Mouse (Mus musculus) embryo, embryonic 9.5 days (tissue): ENCODE measurements around the gene Bag6.

Experiments used
- DNase-seq: peaks from one replicate; pipeline ENCODE4 v3.0.0-alpha.2; 2017; ENCODE audit errors: extremely low spot score

Bag6 gene

DNA sequence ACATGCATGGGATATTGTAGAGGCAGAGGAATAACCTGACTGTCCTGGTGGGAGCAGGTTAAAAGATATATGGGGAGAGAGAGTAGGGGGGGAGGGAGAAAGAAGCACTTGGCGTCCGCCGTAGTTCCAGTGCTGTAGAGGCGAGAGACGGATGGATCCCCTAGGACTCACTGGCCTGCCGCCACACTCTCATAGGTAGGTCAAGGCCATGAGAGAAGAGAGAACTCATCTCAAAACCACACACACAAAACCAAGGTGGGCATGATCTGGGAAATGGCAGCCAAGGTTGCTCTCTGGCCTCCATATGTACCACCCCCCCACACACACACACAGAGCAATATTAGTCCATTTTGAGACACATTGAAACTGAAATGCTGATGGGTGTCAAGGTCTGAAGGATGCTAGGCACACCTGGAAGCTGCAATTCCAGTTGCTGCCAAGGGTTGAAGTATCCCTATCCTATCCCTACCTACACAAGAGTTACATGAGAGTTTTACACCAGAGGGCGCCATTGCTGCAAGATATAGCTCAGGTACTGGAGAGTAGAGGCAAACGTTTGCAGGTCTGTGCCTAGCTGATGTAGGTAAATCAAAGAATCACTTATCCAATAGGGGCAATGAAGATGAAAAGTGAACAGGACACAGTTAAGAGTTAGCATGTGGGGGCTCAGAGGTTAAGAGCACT lies 31.5 kb downstream of the Bag6 start:
- peak; percentile 48 for DNase-seq

DNA sequence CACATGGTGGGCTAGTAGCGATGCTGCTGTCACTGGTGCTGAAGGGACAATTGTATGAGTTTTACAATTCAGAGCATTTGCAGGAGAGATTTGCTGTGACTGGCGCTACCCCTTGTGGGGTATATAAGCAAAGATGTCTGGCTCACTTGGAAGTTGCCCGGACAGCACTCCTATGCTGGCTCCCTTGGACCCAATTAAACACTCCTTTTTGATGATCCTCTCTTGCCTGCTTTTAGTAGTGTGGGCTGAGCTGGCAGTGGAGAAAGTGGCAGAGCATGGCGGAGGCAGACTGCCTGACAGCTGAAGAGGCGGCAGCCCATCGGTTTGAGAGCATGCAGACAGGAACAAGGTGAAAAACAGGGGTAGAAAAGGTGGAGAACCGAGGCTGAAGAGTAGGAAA lies 32.8 kb downstream of the Bag6 start:
- no peak for DNase-seq

DNA sequence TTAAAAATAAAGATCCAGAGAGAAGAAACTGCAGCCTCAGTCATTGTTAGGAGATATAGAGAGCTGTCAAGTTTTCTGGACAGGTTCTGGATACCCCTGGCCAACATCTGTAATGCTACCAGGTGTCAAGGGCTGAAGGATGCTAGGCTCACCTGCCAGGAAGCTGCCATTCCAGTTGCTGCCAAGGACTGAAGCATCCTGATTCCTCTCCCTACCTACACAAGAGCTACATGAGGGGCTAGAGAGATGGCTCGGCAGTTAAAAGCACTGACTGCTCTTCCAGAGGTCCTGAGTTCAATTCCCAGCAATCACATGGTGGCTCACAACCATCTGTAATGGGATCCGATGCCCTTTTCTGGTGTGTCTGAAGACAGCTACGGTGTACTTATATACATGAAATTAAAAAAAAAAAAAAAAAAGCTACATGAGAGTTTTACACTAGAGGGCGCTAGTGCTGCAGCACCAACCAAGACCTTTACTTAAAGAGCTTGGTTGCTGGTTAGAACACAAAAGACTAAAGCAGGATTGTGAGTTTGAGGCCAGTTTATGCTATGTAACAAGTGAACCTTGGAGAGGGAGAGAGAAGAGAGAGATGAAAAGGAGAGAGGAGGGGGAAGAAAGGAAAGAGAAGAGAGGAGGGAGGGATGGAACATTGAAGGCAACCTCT lies 33.7 kb downstream of the Bag6 start:
- peak; percentile 30 for DNase-seq

DNA sequence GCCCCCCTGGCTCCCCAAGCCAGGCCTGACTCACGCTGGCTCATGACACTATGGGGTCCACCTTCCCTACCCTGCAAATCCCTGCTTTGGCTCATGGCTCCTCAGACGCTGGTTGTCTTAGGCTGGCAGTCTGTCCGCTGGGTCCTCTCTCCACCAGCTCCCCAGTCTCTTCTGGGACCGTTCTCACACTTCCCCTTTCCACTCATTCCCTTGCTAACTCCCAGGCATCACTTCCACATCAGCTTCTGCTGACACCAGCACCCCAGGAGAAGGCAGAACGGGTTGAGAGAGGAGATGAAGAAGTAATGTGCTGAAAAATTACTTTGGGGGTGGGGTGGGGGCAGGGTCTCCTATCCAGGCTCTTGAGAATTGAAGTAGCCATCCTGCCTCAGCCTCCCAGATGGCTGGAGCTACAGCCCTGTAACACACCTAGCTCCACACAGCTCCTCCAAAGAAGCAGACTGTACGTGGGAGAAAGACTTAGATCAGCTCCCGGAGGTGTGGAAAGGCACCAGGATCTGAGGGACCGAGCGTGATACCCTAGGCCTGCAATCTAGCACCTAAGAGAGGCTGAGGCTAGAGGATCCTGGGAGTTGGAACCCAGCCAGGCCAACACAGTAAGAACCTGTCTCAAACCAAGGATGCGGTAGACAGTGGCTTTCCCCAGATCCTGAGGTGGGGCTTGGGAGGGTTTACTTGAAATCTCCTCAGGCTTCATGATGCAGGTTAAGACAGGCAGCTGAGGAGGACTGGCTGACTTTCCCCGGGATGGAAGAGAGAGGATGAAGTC lies 37.7 kb downstream of the Bag6 start:
- DNase-seq, result no peak

- DNase-seq, result no peak
These were observed 38.4 kb downstream of the Bag6 start for GRCm38 (mm10) chr17:35173329-35173728.

GRCm38 (mm10) chr17:35174201-35174977 lies 39.4 kb downstream of the Bag6 start:
- DNase-seq, result no peak

DNA sequence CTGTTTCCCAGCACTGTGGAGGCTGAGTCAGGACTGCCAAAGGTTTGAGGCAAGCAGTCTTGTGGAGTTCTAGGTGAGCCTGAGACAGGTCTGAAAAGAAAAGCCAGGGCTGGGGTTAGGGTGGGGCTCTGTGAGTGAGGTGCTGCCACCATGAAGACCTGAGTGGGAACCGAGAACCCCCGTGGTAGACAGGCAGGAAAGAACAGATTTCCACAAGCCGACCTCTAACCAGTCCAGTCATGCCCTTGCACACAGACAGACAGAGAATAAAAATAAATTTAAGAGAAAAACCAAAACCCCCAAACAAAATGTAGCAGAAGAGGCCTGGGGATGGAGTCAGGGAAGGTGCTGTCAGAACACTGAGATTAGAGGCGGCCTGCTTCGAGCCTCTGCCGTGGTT lies 40.4 kb downstream of the Bag6 start:
- no peak for DNase-seq

- no peak for DNase-seq
These were observed 41.0 kb downstream of the Bag6 start, which contains the start of gene Aif1 for GRCm38 (mm10) chr17:35175968-35176367. TSS of gene Aif1 (minus strand) at chr17:35176068.

- DNase-seq, result peak; percentile 73
These were observed 43.5 kb downstream of the Bag6 start for GRCm38 (mm10) chr17:35178528-35178927.

GRCm38 (mm10) chr17:35180093-35180492 lies 45.1 kb downstream of the Bag6 start:
- no peak for DNase-seq

DNA sequence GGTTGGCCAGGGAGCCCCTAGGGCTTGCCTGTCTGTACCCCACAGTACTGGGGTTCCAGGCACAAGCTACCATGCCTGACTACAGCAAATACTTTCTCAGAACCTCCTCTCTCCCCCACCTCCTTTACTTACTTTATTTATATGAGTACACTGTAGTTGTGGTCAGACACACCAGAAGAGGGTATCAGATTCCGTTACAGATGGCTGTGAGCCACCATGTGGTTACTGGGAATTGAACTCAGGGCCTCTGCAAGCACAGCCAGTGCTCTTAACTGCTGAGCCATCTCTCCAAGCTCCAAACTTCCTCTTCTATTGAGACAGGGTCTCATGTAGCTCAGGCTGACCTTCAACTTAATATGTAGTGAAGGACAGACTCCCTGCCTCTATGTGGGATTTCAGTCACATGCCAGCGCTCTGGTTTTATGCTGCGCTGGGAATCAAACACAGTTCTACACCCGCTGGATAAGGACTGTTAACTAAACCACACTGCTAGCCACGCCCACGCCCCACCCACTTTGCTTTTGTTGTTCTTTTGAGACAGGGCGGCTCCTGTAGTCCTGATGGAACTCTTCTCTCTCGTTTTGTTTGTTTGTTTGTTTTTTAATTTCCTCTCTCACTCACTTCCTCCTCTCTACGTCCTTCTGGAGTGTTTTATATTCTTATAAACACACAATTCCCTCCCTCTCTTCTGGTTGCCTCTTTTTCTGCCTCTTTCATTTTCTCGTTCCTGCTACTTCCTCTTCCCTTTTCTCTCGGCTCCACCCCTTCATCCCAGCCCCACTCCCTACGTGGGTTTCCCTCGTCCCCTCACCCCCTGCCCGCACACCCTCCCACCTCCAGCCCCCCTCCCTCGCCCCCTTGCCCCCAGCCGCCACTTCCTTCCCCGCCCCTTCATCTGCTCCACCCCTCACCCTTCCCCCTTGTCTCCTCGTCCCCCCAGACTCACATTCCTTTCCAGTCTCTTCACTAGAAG lies 50.9 kb downstream of the Bag6 start:
- DNase-seq, result peak; percentile 76

- DNase-seq, result peak; percentile 60
These were observed 51.7 kb downstream of the Bag6 start for GRCm38 (mm10) chr17:35186681-35187080.

- no peak for DNase-seq
These were observed 52.4 kb downstream of the Bag6 start for GRCm38 (mm10) chr17:35187345-35187744.

DNA sequence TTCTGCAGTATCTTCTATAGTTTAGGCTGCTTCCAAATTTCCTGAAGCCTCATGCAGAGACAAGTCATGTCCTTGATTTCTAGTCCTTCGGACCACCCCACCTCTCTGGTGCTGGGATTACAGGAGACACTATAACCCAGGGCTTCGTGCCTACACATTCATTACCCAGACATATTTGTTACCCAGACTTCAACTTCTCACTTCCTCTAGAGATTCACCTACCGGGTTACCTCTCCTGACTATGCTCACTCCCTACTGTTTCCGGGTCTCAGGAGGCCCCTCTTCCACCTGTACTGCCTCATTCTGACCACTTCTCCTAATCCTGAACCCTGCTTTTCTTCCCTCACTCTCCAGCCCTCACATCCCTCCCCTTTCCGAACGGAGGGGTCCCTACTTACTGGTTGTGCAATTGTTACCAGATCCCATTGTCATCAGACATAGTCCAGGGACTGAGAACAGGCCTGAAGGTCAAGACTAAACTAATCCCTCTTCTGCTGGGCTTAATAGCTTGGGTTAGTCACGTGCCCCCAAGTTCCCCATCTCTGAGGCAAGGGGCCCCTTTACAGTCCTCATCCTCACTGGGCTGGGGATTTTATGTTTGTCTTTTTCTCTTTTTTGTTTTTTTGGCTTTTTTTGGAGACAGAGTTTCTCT lies 53.1 kb downstream of the Bag6 start, which contains the start of gene Lst1:
Gene Lst1, minus strand, starts transcription at position 481 of the 652 bp plus-strand sequence.
- no peak for DNase-seq

DNA sequence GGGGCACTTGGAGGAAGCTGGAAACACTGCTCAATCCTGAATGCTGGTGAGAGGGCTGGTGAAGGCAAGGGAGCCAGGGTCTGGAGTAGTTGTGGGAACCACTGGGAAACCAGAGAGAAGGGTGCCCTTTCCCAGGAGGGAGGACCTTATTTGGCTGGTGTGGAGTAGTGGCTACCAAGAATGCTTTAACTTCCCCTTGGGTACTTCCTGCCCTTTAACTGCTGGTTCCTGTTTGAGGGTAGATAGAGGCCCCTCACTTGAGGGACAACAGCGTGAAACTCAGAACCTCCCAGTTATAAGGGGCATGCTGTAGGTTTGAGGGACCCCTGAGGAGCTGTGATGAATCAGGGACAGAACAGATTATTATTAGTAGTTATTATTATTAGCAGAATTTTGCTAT lies 54.2 kb downstream of the Bag6 start:
- no peak for DNase-seq

DNA sequence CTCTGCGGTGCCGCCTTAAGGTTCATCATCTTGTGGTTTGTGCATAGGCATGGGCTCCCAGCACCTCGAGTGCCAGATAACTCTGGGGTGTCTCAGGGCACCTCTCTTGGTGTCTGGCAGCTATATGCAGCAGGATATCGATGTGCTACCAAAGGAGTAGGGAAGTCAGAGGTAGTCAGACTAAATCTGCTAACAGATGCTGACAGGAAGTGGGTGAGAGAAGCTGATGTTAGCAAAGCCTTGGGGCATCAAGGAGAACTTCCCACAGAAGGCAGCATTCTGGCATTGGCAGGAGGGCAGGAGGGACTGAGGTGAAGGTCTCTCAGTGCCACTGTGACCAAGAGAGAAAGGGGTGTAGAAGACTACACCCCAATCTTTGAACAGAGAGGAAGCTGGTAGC lies 55.1 kb downstream of the Bag6 start:
- no peak for DNase-seq

GRCm38 (mm10) chr17:35191723-35192122 lies 56.7 kb downstream of the Bag6 start:
- no peak for DNase-seq

DNA sequence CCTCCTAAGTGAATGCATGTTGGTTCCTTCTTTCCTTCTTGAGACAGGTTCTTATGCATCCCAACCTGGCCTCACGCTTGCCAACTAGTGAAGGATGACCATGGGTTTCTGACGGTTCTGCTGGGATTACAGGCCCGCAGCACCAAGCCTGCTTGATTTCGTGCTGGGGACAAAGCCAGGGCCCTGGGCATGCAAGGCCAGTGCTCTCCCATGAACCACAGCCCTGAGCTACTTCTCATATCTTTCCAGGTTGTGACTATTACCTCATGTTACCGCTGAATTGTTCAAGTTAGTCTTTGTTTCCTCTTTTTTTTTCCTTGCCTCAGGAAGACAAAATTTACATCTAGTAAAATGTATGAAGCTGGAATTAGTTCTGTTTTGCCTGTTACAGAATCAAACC lies 57.9 kb downstream of the Bag6 start:
- DNase-seq, result no peak

DNA sequence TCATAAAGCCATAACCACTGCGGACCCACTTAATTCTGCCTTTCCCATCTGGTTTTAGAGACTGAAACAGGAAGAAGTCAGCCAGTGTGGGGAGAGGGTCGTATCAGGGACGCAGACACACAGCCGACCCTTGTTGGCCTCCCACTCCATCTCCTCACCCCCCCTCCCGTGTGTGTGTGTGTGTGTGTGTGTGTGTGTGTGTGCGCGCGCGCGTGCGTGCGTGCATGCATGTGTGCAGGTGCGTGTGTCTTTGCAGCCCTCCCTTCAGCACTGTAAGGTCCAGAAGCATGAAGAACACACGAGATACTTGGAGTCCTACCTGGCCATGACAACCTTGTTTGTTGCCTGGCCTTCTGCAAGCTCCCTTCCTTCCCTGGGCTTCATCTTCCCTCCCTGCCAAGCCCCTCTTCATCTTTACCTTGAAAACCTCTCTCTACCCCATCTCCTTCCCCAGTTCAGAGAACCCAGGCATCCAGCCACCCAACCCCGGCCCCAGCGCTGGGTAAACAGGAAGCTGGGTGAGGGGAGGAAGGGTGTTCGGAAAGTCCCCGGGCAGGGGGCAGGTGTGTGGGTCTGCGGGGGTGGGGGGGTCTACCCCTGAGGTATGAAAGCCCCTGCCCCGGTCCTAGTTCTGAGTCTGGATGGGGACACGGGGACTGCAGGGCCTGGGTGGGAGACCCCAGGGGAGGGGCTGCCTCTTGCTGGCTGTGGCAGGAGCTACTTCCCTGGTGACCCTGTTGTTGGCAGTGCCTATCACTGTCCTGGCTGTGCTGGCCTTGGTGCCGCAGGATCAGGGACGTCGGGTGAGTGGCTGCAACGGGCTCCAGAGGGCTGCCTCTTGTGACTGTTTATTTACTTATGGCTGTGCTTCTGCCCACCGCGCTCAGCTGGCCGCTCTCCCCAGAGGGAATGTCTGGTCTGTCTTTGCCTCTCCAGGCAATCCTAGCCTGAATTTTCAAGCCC lies 59.2 kb downstream of the Bag6 start, which contains the start of gene Ltb:
Gene Ltb, plus strand, starts transcription at position 559 of the 963 bp plus-strand sequence.
- DNase-seq, result no peak
